Mouse (Mus musculus) mesoderm, embryonic 11.5 days (tissue): ENCODE measurements around the gene Fam160a1.

Experiments
- DNase-seq: peaks from one replicate; pipeline ENCODE4 v3.0.0-alpha.2; 2012; ENCODE audit warnings: low read depth, low spot score

Gene Fam160a1

GRCm38 (mm10) chr3:85748863-85749262 is 68.2 kb downstream of the Fam160a1 start:
- DNase-seq, result no peak

DNA sequence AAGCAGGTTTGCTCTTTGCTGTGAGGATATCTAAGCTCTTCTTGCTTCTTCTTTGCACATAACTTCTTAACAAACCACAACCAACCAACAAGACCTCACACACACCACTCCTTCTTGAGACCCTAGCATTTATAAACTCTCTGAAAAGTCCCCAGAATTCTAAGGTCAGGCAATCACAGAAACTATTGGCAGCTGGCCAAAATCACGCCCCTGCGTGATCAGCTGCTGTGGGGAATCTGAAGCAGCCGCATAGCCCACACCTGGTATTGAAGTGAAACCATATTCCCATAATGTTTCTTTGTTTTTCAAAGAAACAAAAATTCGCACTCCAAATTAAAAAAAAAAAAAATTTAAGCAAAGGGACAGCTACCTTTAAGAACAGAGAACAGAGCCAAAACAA is 71.0 kb downstream of the Fam160a1 start:
- no peak for DNase-seq

- no peak for DNase-seq
These were observed 75.3 kb downstream of the Fam160a1 start for GRCm38 (mm10) chr3:85741767-85742166.

DNA sequence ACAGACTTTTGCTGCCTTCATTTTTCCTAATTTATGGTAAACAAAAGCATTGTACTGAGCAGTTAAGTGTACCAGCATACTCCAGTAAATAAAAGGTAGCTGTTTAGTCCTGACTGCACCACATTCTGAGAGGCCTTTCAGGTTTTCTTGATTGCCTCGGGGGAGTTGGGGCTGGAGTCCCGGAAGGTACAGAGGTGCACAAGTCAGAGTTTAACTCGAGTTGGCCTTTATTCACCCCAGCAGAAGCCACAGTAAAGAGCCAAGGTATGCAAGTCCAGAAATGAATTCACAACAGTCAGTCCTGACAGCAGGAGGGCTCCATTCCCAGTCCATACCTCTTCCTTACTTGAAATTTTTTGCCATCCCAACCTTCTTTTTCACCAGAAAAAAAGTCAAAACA is 78.5 kb downstream of the Fam160a1 start:
- DNase-seq, result no peak

- no peak for DNase-seq
These were observed 83.0 kb downstream of the Fam160a1 start for GRCm38 (mm10) chr3:85733939-85734729.

- no peak for DNase-seq
These were observed 89.9 kb downstream of the Fam160a1 start for GRCm38 (mm10) chr3:85727171-85727570.

DNA sequence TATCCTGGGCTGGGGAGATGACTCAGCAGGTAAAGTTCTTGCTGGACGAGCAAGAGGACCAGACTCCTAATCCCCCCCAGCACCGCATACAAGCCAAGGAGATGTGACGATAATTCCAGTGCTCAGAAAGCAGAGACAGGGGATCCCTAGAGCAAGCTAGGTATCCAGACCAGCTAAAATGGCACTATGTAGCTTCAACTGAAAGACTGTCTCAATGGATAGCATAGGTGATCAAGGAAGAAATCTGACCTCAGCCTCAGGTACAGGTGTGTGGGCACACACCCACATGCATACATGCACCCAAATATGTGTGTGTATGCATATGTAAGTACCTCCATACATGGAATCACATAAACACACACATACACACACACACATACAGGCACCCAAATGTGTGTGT is 91.1 kb downstream of the Fam160a1 start:
- no peak for DNase-seq

DNA sequence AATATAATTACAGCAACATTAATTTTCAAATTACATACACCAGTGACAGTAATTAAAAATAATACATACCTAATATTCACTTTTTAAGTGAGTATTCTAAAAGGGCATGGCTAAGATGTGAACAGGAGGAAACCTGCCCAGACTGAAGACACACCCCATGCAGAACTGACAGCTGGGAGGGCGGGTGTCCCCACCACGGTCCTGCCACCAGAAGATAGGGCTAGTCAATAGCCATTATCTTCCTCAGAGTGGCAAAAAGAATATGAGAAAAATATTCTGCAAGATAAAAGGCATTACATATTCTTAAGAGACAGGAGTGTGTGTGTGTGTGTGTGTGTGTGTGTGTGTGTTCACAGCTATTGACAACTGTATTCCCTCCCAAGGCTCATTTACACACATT is 92.0 kb downstream of the Fam160a1 start:
- no peak for DNase-seq

DNA sequence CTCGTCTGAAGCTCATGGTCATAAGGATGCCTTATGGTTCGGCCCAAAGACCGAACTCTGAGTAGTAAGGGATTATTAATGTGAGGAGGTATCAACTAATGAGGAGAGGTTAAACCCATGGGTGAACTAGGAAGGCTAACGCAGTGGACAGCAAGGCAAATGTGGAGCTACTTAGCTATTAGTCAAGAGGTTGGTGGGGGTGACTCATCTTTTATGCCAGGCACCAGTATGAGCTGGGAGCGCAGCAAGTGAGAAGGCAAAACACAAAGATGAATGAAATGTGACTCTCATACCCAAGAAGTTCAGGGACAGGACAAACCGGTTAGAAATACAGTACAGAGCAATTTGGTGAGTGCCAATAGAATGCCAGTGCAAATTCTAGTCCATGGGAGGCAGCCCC is 94.5 kb downstream of the Fam160a1 start:
- DNase-seq, result no peak

- DNase-seq, result no peak
These were observed 101.3 kb downstream of the Fam160a1 start for GRCm38 (mm10) chr3:85715764-85716297.

DNA sequence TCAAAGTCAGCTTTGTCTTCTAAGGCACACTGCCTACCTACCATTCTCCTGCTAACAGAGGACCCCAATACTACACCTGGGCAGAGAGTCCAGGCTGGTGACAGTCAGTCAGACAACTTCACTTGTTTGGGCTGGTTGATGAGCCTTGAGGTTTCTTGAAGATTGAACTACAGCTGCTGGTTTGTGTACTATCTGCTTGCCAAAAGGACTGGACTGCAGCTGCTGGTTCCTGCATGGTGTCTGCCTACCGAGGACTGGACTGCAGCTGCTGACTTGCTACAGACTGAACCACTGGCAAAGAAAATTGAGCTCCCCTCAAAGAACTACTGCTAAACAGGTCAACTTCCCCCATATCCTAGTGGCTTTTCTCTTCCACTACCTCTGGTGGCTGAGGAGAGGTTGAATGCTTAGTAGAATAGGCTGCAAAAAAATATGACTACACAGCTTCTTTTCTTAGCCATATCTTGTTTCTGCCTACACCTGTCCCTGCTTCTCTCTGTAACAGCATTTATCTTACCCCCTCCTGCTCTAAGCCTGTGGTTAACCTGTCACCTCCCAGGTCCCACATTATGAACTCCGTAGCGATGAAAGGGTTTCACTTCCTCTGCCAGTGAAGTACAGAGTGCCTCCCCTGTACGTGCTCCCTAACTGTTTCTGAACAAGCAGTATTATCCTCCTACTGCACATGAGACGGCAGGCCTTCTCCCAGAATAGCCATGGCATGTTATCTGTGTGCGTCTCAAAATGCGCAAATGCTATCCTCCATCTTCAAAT is 103.0 kb downstream of the Fam160a1 start:
- no peak for DNase-seq

DNA sequence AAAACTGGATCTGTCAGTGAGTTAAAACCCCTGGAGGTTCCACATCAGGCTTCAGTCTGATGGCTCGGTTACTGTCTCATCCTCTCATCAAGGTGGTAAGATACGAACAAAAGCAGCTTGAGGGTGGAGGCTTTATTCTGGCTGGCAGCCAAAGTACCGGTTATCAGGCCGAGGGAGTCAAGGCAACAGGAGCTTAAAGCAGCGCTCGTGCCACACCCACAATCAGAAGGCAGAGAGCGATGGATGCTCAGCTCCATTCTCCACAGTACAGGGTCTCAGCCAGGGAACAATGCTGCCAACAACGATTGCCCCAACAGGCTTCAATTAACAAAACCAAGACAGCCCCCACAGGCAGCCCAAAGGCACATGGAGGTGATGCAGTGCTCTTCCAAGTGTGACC is 106.4 kb downstream of the Fam160a1 start:
- DNase-seq, result no peak

- peak; percentile 61 for DNase-seq
These were observed 109.7 kb downstream of the Fam160a1 start for GRCm38 (mm10) chr3:85707421-85707820.

DNA sequence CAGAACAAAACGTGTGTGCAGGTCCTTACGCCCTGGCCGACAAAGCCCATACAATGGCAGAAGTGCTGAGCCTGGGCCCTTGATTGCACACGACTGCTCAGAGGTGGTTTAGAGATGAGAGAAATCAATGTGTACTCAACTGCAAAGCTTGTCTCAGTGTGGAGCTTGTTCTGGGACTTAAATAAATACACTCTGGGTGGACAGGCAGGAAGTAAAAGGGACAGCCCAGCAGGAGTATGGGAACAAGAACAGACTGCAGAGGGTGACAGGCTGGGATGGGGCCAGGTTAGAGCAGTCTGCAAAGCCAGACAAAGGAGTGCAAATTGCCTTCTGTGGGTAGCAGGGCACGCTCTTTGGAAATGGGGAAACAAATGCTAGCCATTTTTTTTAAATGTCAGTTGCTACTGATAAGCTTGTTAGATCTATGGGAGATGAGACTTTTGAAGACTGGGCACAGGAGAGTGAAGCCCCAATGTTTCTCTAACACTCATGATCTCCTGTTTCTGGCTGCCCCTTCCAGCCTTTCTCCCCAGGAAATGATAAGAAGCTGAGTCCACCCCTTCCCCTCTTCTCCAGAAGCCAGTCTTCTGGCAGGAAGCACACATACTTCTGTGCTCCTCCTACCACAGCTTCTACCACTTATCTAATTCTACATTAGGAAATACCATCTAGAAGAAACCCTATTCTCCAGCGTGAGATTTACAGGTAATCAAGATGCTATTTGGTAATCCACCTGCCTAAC is 113.8 kb downstream of the Fam160a1 start:
- peak; percentile 7 for DNase-seq

GRCm38 (mm10) chr3:85698496-85698895 is 118.6 kb downstream of the Fam160a1 start:
- no peak for DNase-seq

- DNase-seq, result no peak
These were observed 122.0 kb downstream of the Fam160a1 start for GRCm38 (mm10) chr3:85695056-85695455.

- DNase-seq, result no peak
These were observed 124.1 kb downstream of the Fam160a1 start for GRCm38 (mm10) chr3:85693013-85693412.

- DNase-seq, result no peak
These were observed 126.0 kb downstream of the Fam160a1 start for GRCm38 (mm10) chr3:85691134-85691533.

- no peak for DNase-seq
These were observed 128.8 kb downstream of the Fam160a1 start for GRCm38 (mm10) chr3:85688341-85688740.

DNA sequence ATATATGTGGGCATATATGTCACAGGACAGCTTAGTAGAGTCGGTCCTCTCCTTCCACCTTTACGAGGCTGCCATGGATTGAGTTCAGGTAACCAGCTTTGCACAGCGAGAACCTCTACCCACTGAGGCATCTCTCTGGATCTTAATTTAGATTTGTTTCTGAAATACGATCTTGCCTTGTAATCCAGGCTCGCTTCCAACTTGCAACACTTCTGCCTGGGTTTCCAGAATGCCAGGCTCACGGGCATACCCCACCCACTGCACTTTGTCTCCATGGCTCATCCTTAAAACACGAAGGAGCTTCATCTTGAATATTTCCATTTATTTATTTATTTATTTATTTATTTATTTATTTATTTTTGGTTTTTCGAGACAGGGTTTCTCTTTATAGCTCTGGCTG is 131.8 kb downstream of the Fam160a1 start:
- DNase-seq, result no peak

GRCm38 (mm10) chr3:85683618-85684017 is 133.5 kb downstream of the Fam160a1 start:
- no peak for DNase-seq

DNA sequence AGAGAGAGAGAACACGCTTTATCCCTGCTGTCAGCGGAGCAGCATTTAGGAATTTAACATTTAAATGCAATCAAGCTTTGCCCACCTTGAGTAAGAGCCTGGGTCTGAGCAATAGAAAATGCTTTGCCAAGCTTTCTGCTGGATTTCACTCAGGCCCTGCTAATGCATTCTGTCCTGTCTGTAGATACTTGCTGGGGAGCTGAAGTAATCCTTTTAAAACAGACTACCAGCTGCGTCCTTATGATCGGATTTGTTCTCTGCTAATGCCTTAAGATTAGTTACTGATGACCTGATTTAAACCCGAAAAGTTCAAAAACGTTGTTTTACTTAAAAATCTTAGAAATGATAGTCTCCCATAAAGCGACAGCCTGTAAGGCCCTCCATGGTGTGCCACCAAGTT is 136.0 kb downstream of the Fam160a1 start:
- no peak for DNase-seq
